Mouse (Mus musculus) olfactory bulb, adult 2 months (tissue): ENCODE measurements around the gene Agxt2. TPM values are rescaled to one million over a fixed set of nuclear protein-coding genes. Genes with fewer than 3 reads are reported as not detected.

ENCODE experiments used
- H3K27ac ChIP-seq: fragments of 200-500 bp; 2 replicates; pipeline ENCODE4 v1.5.1; 2012; ENCODE audit warnings: low read depth, low read length; ENCODE audit not compliant: insufficient read depth
- H3K4me1 ChIP-seq: fragments of 200-500 bp; 2 replicates; pipeline ENCODE4 v1.6.1; 2012; ENCODE audit warnings: low read length; ENCODE audit not compliant: control insufficient read depth, insufficient read depth
- H3K4me3 ChIP-seq: fragments of 200-500 bp; 2 replicates; pipeline ENCODE4 v1.5.1; 2012; ENCODE audit warnings: mild to moderate bottlenecking, low read depth, low read length, moderate library complexity; ENCODE audit not compliant: insufficient read depth
- CTCF ChIP-seq: fragments of 200-500 bp; IDR thresholded peaks from 2 replicates; pipeline ENCODE4 v1.5.1; 2012; ENCODE audit warnings: low read depth, mild to moderate bottlenecking, low read length, moderate library complexity; ENCODE audit not compliant: insufficient read depth
- POLR2A ChIP-seq: fragments of 200-500 bp; IDR thresholded peaks from 2 replicates; pipeline ENCODE4 v1.6.1; 2012; ENCODE audit warnings: mild to moderate bottlenecking, low read depth, low read length, moderate library complexity; ENCODE audit not compliant: insufficient read depth
- WGBS: fragments of 180-500 bp; shearing (Covaris S2); methylation state at CpG from one replicate; pipeline ENCODE4 v1.1.7; 2018; 5-methylcytosine and 5-hydroxymethylcytosine counted together
- polyA plus RNA-seq: library from polyadenylated mRNA; stranded (reverse); fragments of >200 nt; gene quantifications from 2 replicates; pipeline ENCODE4 v1.2.4, GENCODE M21; 2012; ENCODE audit warnings: low replicate concordance; ENCODE audit not compliant: missing spikeins, insufficient read depth, insufficient read length

Gene Agxt2
- polyA plus RNA-seq, result not detected in 2 replicates

DNA sequence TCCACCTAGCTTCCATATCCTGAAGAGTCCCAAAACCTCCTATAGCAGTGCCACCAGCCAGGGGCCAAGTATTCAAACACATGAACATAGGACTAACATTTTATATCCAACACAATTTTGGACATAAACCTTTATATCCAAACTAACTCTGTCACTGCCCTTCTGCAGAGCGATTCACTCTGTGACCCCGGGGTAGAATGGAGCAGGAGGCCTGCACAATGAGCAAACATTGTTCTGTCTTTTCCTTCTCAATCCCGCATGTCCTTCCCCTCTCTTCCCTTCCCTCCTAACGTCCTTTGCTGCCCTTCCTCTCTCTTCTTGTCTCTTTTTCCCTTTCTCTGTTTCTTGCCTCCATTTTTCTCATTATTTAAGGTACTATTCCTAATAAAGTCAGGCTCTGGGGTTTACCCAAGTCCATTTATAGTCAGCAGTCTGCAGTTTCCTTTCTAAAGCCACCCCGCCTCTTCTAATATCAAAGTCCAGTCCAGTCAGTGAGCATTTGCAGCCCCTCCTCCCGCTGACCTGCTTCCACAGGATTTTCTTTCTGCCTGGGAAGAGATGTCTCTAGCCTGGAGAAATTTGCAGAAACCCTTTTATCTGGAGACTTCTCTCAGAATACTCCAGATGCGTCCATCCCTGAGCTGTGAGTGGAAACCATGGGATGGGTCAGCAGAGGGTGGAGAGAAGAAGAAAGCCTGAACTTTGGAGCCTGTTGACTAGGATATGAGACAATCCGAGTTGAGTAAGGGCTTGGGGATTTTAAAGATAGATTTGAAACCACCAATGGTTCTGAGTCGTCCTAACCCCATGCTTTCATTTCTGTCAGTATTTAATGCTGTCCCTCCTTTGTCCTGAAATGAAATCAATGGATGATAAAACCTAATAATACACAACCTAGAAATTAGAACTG, at the start of gene Agxt2:
Gene Agxt2, plus strand, starts transcription at position 494 of the 910 bp plus-strand sequence.
- Histone ChIP-seq H3K4me3 (no peak within 1 kb of the TSS), H3K4me1 (no peaks in the 10 kb centered on the region), H3K27ac (no peak within 1 kb of the TSS)
- 79% methylated on average over 9 of the region's 9 CpGs for WGBS
- TF ChIP-seq CTCF, result no peak
- no peak for TF ChIP-seq POLR2A

GRCm38 (mm10) chr15:10311826-10312225, 46.5 kb upstream of the Agxt2 start:
- no peak overlapping the region for H3K4me3 ChIP-seq
- TF ChIP-seq CTCF (no peak), POLR2A (no peak)
- H3K4me1 ChIP-seq, result no peaks in the 10 kb centered on the region
- no peak overlapping the region for H3K27ac ChIP-seq
- 89% methylated on average over 5 of the region's 5 CpGs for WGBS

GRCm38 (mm10) chr15:10313522-10314455, 44.5 kb upstream of the Agxt2 start:
- Histone ChIP-seq H3K4me3 (no peak overlapping the region), H3K4me1 (no peaks in the 10 kb centered on the region), H3K27ac (no peak overlapping the region)
- TF ChIP-seq POLR2A (no peak), CTCF (no peak)
- 50% methylated on average over 7 of the region's 7 CpGs for WGBS

- TF ChIP-seq POLR2A, result no peak
- TF ChIP-seq CTCF, result no peak
- Histone ChIP-seq H3K4me1 (no peaks in the 10 kb centered on the region), H3K27ac (no peak within 1 kb of the TSS), H3K4me3 (no peak within 1 kb of the TSS)
- 93% methylated on average over 2 of the region's 2 CpGs for WGBS
Measured at GRCm38 (mm10) chr15:10325080-10325479, 33.3 kb upstream of the Agxt2 start, which contains the start of gene Gm21973. Gm21973 (plus strand) TSS chr15:10325380.

DNA sequence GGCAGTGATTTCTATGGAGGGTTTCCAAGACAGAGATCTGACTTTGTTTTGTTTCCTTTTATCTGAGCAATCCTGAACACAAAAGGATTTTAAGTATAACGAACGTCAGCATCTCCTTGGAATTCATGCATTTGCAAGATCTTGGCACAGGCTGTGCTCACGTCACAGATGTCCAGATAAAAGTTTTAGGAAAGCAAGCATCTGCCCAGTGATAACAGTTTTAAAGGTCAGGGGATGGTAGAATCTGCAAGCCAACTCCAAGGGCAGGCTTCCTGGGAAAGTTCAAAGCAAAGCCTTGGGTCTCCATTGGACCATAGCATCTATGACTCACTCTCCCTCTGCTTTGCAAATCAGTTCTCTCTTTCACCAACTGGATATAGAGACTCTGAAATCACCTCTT, 27.7 kb upstream of the Agxt2 start:
- WGBS, result 58% methylated on average over 3 of the region's 3 CpGs
- TF ChIP-seq CTCF (no peak), POLR2A (no peak)
- H3K27ac ChIP-seq, result no peak overlapping the region
- no peak overlapping the region for H3K4me3 ChIP-seq
- H3K4me1 ChIP-seq, result no peaks in the 10 kb centered on the region

GRCm38 (mm10) chr15:10332566-10332965, 25.8 kb upstream of the Agxt2 start:
- Histone ChIP-seq H3K4me3 (no peak overlapping the region), H3K4me1 (no peaks in the 10 kb centered on the region), H3K27ac (no peak overlapping the region)
- WGBS, result 96% methylated on average over 1 of the region's 1 CpGs
- TF ChIP-seq CTCF (no peak), POLR2A (no peak)

GRCm38 (mm10) chr15:10338606-10339005, 19.7 kb upstream of the Agxt2 start:
- Histone ChIP-seq H3K27ac (no peak overlapping the region), H3K4me1 (no peaks in the 10 kb centered on the region), H3K4me3 (no peak overlapping the region)
- no peak for TF ChIP-seq POLR2A
- TF ChIP-seq CTCF, result no peak
- WGBS, result 43% methylated on average over 3 of the region's 3 CpGs

DNA sequence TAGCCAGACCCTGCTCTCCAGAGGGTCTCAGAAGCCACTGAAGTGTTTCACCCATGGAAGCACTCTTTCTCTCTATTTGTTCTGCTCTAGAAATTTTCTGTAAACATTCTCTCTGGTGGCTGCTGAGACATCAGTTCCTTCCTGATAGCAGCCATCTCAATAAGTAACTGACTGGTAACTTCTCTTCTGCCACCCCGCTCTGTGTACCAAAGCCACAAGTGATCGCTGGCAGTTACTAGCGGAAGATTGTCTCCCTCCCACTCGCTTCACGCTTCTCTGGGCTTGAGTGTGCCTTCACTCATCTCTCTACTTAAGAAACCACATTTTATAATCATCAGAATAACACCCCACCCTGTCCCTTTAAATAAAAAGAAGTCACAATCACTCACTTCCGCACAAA, 11.3 kb upstream of the Agxt2 start:
- TF ChIP-seq POLR2A (no peak), CTCF (no peak)
- Histone ChIP-seq H3K4me3 (no peak overlapping the region), H3K4me1 (no peaks in the 10 kb centered on the region), H3K27ac (no peak overlapping the region)
- WGBS, result 91% methylated on average over 6 of the region's 6 CpGs

DNA sequence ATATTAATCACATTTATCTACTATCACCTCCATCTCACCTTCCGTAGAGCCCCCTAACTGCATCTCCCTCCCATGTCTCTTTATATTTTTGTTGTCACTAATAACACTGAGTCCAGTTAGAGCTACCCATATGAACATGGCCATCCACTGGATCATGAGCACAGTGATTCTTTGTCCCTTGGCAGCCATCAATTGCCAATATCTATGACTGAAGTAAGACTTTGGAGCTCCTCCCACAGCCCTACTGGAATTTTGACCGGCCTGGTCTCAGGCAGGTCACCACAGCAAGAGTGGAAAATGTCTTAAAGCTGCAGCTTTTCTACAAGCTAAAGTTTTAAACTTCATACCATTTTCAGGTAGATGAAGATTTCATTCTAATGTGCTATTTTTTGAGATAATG, 8.0 kb downstream of the Agxt2 start:
- Histone ChIP-seq H3K4me3 (no peak overlapping the region), H3K4me1 (no peaks in the 10 kb centered on the region), H3K27ac (no peak overlapping the region)
- WGBS, result 91% methylated on average over 2 of the region's 2 CpGs
- no peak for TF ChIP-seq CTCF
- TF ChIP-seq POLR2A, result no peak
